Mouse (Mus musculus) C2C12 (cell line): ENCODE data around the gene Psmd10.

Experiments used
- CEBPB ChIP-seq: IDR thresholded peaks from one replicate; pipeline ENCODE4 v1.6.1; 2011; ENCODE audit warnings: low read depth, mild to moderate bottlenecking, control low read depth, moderate library complexity
- CTCF ChIP-seq: IDR thresholded peaks from one replicate; pipeline ENCODE4 v1.5.1; 2011; ENCODE audit not compliant: control insufficient read depth, insufficient read depth, insufficient read length
- MAX ChIP-seq: IDR thresholded peaks from one replicate; pipeline ENCODE4 v1.6.1; 2011; ENCODE audit warnings: mild to moderate bottlenecking, control low read depth
- MYOD1 ChIP-seq: IDR thresholded peaks from one replicate; pipeline ENCODE4 v1.6.1; 2011; ENCODE audit warnings: low read depth; ENCODE audit not compliant: control insufficient read depth, insufficient read length
- MYOG ChIP-seq: IDR thresholded peaks from one replicate; pipeline ENCODE4 v1.6.1; 2011; ENCODE audit not compliant: control insufficient read depth, insufficient read length; ENCODE audit errors: extremely low read depth
- USF1 ChIP-seq: IDR thresholded peaks from one replicate; pipeline ENCODE4 v1.6.1; 2011; ENCODE audit warnings: low read depth, mild to moderate bottlenecking, control low read depth, moderate library complexity

- TF ChIP-seq MYOG: no peak
- TF ChIP-seq CTCF: no peak
- no peak for TF ChIP-seq USF1
- TF ChIP-seq MAX: no peak
- no peak for TF ChIP-seq MYOD1
- no peak for TF ChIP-seq CEBPB
Measured at GRCm38 (mm10) chrX:140998885-140999284, 42.4 kb upstream of the Psmd10 start.
